Mouse (Mus musculus) liver, embryonic 16.5 days (tissue): ENCODE results near the gene Cntn5. TPM values are rescaled to one million over a fixed set of nuclear protein-coding genes. Genes with fewer than 3 reads are reported as not detected.

Source experiments
- ATAC-seq: fragments of 200-750 bp; cut with Nextera tagmentation; 2 replicates; pipeline ENCODE4 v1.8.0; 2017; ENCODE audit warnings: low read depth, mild to moderate bottlenecking, moderate number of reproducible peaks, moderate library complexity
- H3K27ac ChIP-seq: fragments of 300-500 bp; sonication (generic); 2 replicates; pipeline ENCODE4 v1.5.1; 2014; ENCODE audit warnings: mild to moderate bottlenecking, low read length
- H3K27me3 ChIP-seq: fragments of 300-500 bp; sonication (generic); 2 replicates; pipeline ENCODE4 v1.6.1; 2014; ENCODE audit warnings: low read depth, low read length, mixed read lengths; ENCODE audit not compliant: control insufficient read depth, insufficient read depth
- H3K36me3 ChIP-seq: fragments of 300-500 bp; sonication (generic); 2 replicates; pipeline ENCODE4 v1.6.1; 2014; ENCODE audit warnings: mild to moderate bottlenecking; ENCODE audit not compliant: control insufficient read depth, insufficient read depth
- H3K4me1 ChIP-seq: fragments of 300-500 bp; sonication (generic); 2 replicates; pipeline ENCODE4 v1.6.1; 2014; ENCODE audit warnings: low read depth, low read length, mixed read lengths; ENCODE audit not compliant: control insufficient read depth
- H3K4me2 ChIP-seq: fragments of 300-500 bp; sonication (generic); 2 replicates; pipeline ENCODE4 v1.6.1; 2014; ENCODE audit warnings: low read depth, low read length, mixed read lengths
- H3K4me3 ChIP-seq: fragments of 300-500 bp; sonication (generic); 2 replicates; pipeline ENCODE4 v1.5.1; 2014; ENCODE audit warnings: low read depth, mild to moderate bottlenecking, low read length
- H3K9ac ChIP-seq: fragments of 300-500 bp; sonication (generic); 2 replicates; pipeline ENCODE4 v1.6.1; 2014; ENCODE audit warnings: low read depth, low read length
- H3K9me3 ChIP-seq: fragments of 300-500 bp; sonication (generic); replicated peaks from 2 replicates; pipeline ENCODE4 v1.6.1; 2016; ENCODE audit warnings: low read length; ENCODE audit not compliant: control insufficient read depth
- WGBS: fragments of 180-500 bp; shearing (Covaris S2); extraction: QIAGEN DNeasy Blood & Tissue Kit; methylation state at CpG from one replicate; pipeline ENCODE4 v1.1.7; 2014; ENCODE audit not compliant: insufficient replicate concordance; 5-methylcytosine and 5-hydroxymethylcytosine counted together
- polyA plus RNA-seq: library from polyadenylated mRNA; unstranded; fragments of >200 nt; fragmentation: Nextera tagmentation; extraction: Ambion mirVana; gene quantifications from 2 replicates; pipeline ENCODE4 v1.2.1, GENCODE M21; 2015

Gene Cntn5
- polyA plus RNA-seq, 1 experiment from 2014 or later, result not detected

DNA sequence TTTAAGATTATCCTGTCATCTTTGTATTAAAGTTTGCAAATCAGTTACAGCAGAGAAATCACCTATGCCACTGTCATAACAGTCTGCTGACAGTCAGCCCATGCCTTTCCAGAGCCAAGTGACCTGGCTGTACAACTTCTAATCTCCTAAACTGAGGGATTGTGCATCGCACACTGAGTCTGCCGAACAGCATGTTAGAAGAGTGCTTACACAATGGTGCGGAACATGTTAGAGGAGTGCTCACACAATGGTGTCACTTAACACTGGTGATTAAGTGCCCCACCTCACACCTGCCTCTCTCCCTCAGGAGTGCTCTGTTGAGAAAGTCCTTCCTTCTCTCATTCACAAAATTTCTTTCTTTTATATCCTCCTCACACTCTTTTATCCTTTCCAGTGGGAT lies 889.4 kb downstream of the Cntn5 start:
- Histone ChIP-seq H3K27me3 (no peaks in the 10 kb centered on the region), H3K4me1 (no peaks in the 10 kb centered on the region), H3K4me3 (no peak overlapping the region), H3K36me3 (no peaks in the 10 kb centered on the region), H3K9ac (no peak overlapping the region), H3K4me2 (no peak overlapping the region), H3K9me3 (no peaks in the 10 kb centered on the region), H3K27ac (no peak overlapping the region)
- no peak for ATAC-seq
- WGBS, result 59% methylated on average over 3 of the region's 3 CpGs

DNA sequence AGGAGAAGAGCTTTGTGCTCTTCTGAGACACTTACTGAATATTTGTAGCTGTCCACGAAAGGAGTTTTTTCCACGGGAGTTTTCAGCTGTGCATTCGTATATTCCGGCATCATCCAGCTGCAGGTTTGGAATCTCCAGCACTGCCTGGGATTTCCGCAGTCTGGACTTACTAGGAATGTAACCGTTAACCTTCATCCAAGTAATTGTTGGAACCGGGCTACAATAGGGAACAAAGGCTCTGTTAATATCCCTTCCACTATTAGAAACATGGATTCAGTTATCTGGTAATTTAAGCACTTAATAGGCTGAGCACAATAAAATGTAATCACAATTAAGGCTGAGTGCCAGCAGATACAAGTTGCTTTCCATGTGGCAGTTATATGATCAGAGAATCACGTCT lies 920.5 kb downstream of the Cntn5 start:
- no peak for ATAC-seq
- no peaks in the 10 kb centered on the region for H3K36me3 ChIP-seq
- H3K9ac ChIP-seq, result no peak overlapping the region
- H3K27ac ChIP-seq, result no peak overlapping the region
- H3K4me2 ChIP-seq, result no peak overlapping the region
- H3K4me3 ChIP-seq, result no peak overlapping the region
- 65% methylated on average over 8 of the region's 8 CpGs for WGBS
- H3K4me1 ChIP-seq, result no peaks in the 10 kb centered on the region
- H3K9me3 ChIP-seq, result no peaks in the 10 kb centered on the region
- H3K27me3 ChIP-seq, result no peaks in the 10 kb centered on the region

DNA sequence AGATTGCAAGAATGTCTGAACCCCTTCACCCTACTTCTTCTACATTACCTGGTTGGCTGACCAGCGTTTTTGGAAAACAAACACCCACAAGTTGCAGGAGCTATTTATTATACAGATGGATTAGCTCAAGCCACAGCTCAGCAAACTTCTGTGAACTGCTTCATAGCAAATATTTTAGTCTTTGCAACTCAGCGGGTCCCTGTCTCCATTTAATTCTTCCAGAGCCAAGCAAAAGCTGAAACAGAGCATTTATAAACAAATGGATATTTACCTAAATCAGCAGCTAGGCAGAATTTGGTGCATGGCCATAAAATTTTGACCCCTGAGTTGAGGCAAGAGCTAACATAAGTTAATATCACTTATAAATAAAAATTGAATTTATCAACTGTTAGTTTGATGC lies 921.4 kb downstream of the Cntn5 start:
- Histone ChIP-seq H3K36me3 (no peaks in the 10 kb centered on the region), H3K27me3 (no peaks in the 10 kb centered on the region), H3K27ac (no peak overlapping the region), H3K9ac (no peak overlapping the region), H3K9me3 (no peaks in the 10 kb centered on the region), H3K4me1 (no peaks in the 10 kb centered on the region), H3K4me2 (no peak overlapping the region), H3K4me3 (no peak overlapping the region)
- no peak for ATAC-seq
- WGBS, result 53% methylated on average over 2 of the region's 2 CpGs

DNA sequence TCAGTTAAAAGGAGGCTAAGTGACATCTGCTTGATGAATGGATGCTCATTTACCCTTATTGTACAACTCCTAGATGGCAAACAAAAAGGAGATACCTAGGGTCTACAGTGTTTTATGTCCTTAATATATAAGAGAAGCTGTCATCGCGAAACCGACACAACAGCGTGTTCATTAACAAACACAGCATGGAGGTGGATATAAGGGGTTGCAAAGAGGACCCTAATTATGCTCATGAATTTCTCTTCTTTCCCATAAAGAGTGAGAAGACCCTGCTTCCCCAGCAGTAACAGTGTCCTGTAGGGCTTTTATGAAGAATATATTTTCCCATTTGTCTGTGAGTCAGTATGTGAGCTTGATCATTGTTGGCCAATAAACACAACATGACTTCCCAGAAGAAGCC lies 939.2 kb downstream of the Cntn5 start:
- Histone ChIP-seq H3K4me1 (no peaks in the 10 kb centered on the region), H3K9me3 (no peaks in the 10 kb centered on the region), H3K36me3 (no peaks in the 10 kb centered on the region), H3K27ac (no peak overlapping the region), H3K9ac (no peak overlapping the region), H3K4me2 (no peak overlapping the region), H3K4me3 (no peak overlapping the region), H3K27me3 (no peaks in the 10 kb centered on the region)
- no peak for ATAC-seq
- 66% methylated on average over 4 of the region's 4 CpGs for WGBS

DNA sequence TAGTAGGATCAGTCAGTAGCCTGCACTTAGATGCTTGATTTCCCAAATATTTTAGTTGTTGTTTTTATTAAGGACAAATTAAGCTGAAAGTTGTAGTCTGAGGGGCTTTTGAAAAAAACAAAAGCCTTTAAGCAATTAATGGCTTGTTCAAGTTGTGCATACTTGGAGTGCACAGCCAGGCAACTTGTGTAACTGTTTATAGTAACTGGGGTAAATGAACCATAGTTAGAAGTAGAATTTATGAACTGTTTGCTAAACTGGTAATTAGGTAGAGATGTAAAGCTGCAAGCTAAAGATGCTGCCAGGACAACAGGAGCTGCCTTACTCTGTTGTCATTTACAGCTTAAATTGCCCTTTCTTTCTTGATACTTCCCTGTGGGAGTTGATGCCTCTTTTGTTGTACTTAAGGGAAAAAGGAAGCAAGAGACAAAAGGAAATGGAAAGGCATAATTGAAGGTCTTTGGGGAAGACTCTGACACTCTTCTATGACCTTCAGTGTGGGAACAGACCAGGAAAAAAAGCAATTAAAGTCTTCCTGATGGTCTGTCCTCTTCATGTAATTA lies 943.9 kb downstream of the Cntn5 start:
- Histone ChIP-seq H3K4me2 (no peak overlapping the region), H3K27me3 (no peaks in the 10 kb centered on the region), H3K9ac (no peak overlapping the region), H3K27ac (no peak overlapping the region), H3K4me1 (no peaks in the 10 kb centered on the region), H3K9me3 (no peaks in the 10 kb centered on the region), H3K36me3 (no peaks in the 10 kb centered on the region), H3K4me3 (no peak overlapping the region)
- no peak for ATAC-seq

DNA sequence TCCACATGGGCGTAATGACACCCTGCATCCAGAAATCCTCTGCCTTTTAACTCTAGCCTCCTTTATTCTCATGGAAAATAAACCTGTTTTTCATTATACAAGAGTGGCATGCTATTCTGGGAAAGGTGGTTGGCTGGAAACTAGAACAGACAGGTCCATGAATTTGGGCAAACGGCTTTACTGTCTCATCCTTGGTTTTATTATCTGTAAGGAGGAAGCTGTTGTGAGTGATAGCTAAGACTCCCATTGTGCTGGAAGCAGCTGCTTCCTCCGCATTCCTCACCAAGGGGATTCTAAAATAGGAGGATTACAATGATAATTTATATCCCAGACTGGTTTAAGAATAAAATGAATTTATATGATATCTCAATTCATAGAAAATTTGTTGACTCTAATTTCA lies 955.2 kb downstream of the Cntn5 start:
- ATAC-seq, result no peak
- no peaks in the 10 kb centered on the region for H3K27me3 ChIP-seq
- H3K9ac ChIP-seq, result no peak overlapping the region
- H3K4me1 ChIP-seq, result no peaks in the 10 kb centered on the region
- H3K4me3 ChIP-seq, result no peak overlapping the region
- H3K4me2 ChIP-seq, result no peak overlapping the region
- H3K27ac ChIP-seq, result no peak overlapping the region
- no peaks in the 10 kb centered on the region for H3K36me3 ChIP-seq
- WGBS, result 34% methylated on average over 3 of the region's 3 CpGs
- H3K9me3 ChIP-seq, result no peaks in the 10 kb centered on the region

DNA sequence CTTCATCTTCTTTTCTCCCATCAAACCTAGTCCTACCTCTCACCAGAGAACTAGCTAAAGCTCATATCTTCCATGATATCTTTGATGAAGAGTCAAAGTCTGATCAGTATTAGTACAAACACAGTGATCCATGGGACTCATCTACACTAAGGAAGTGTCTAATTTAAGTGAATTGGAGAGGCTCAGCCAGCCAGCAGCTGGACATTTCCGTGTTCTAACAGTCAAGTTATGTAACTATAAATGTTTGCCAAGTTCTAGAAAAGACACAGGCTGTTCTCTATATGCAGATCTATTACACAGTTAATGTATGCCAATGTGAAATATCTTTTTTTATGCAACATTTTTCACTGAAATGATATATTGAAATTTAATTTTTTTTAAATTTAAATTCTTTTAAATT lies 959.7 kb downstream of the Cntn5 start:
- H3K4me2 ChIP-seq, result no peak overlapping the region
- H3K4me1 ChIP-seq, result no peaks in the 10 kb centered on the region
- ATAC-seq, result no peak
- no peak overlapping the region for H3K9ac ChIP-seq
- no peak overlapping the region for H3K27ac ChIP-seq
- H3K4me3 ChIP-seq, result no peak overlapping the region
- no peaks in the 10 kb centered on the region for H3K36me3 ChIP-seq
- WGBS, result 45% methylated on average over 1 of the region's 1 CpGs
- H3K27me3 ChIP-seq, result no peaks in the 10 kb centered on the region
- H3K9me3 ChIP-seq, result no peaks in the 10 kb centered on the region

DNA sequence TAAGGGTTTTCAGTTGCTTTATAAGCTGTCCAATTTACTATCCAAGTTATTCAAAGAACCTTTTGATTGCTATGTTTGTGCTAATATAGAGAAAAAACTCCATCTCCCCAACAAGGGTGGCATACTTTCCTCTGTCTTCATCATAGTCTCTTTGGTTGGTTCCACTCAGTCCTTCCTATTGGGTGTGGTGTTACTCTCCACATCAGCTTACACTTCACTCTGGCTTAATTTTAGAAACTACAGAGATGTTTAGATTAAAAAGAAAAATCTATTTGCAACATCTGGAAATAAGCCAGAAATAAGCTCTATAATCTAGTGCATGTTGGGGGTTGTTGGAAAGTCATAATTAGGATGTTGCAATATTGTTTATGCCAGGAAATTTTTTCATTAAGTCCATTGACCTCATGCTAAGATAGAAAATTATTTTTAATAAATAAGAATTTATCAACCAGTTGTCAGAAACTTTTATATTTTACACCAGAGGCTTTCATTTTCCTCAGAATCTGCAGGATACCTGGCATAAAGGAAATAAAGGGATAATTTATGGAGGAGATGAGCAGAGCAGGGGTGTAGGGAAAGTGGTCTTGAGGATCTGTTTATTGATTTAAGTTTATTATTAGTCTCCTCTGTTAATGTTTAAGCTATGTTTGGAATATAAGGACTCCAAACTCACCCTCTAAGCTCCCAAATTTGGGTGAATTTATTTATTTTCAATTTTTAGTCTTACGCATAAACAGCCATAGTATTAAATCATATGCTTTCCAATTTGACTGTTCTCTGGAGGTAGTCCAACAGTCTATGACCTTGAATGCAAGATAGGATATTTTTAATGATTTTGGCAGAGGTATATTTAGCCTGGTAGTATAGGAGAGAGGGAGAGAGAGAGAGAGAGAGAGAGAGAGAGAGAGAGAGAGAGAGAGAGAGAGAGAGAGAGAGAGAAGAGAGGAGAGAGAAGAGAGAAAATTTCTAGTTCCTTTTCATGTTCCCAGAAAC lies 966.8 kb downstream of the Cntn5 start:
- Histone ChIP-seq H3K4me3 (no peak overlapping the region), H3K9ac (no peak overlapping the region), H3K36me3 (no peaks in the 10 kb centered on the region), H3K9me3 (no peaks in the 10 kb centered on the region), H3K27ac (no peak overlapping the region), H3K27me3 (no peaks in the 10 kb centered on the region), H3K4me2 (no peak overlapping the region), H3K4me1 (no peaks in the 10 kb centered on the region)
- WGBS, result 76% methylated on average over 1 of the region's 1 CpGs
- ATAC-seq, result no peak

DNA sequence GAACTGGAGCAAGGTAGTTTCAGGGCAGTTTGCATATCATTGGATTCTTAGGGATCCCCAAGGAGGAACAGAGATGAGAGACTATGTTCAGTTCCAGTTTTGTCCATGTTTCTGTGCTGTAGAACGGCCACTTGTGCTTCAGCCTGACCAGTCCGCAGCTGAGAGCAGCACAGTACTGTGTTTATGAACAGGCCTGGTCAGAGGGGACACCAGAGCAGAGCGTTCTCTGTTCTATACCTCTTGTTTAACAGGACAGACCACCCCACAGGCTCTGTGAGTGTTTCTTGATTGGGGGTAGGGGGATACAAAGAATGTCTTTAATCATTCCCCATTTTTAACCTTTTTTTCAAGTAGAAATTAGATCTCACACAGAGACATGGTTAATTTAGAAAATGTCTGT lies 984.0 kb downstream of the Cntn5 start:
- Histone ChIP-seq H3K27ac (no peak overlapping the region), H3K27me3 (no peaks in the 10 kb centered on the region), H3K9me3 (no peaks in the 10 kb centered on the region), H3K36me3 (no peaks in the 10 kb centered on the region), H3K4me1 (no peaks in the 10 kb centered on the region), H3K9ac (no peak overlapping the region), H3K4me2 (no peak overlapping the region), H3K4me3 (no peak overlapping the region)
- no peak for ATAC-seq
- WGBS, result 58% methylated on average over 3 of the region's 3 CpGs
